Mouse (Mus musculus) retina, postnatal 7 days (tissue): Measurements from ENCODE around the gene Hnrnpab.
"Not testable (repeated sequence)": the region's sequence is repeated elsewhere in the genome, so short reads cannot be mapped to it uniquely, and the experiment has no call there.

Experiments
- DNase-seq: peaks from one replicate; pipeline ENCODE4 v3.0.0-alpha.2; 2012; ENCODE audit warnings: low read depth, low spot score

The Hnrnpab gene

GRCm38 (mm10) chr11:51635127-51635524 is 28.5 kb upstream of the Hnrnpab start:
- no peak for DNase-seq

- no peak for DNase-seq
These were observed 27.1 kb upstream of the Hnrnpab start for GRCm38 (mm10) chr11:51633721-51634120.

- DNase-seq: not testable (repeated sequence)
These were observed 26.6 kb upstream of the Hnrnpab start for GRCm38 (mm10) chr11:51633200-51633599.

GRCm38 (mm10) chr11:51632130-51632753 is 25.6 kb upstream of the Hnrnpab start:
- DNase-seq: no peak

- no peak for DNase-seq
These were observed 23.1 kb upstream of the Hnrnpab start for GRCm38 (mm10) chr11:51629651-51630314.

GRCm38 (mm10) chr11:51627907-51628306 is 21.3 kb upstream of the Hnrnpab start:
- DNase-seq: no peak

GRCm38 (mm10) chr11:51627425-51627824 is 20.8 kb upstream of the Hnrnpab start:
- DNase-seq: no peak

- no peak for DNase-seq
These were observed 18.7 kb upstream of the Hnrnpab start for GRCm38 (mm10) chr11:51625187-51625820.

GRCm38 (mm10) chr11:51622971-51623491 is 16.4 kb upstream of the Hnrnpab start:
- no peak for DNase-seq

GRCm38 (mm10) chr11:51621776-51622175 is 15.1 kb upstream of the Hnrnpab start:
- DNase-seq: no peak

GRCm38 (mm10) chr11:51620084-51620483 is 13.4 kb upstream of the Hnrnpab start:
- no peak for DNase-seq

- peak; percentile 99 for DNase-seq
These were observed 12.9 kb upstream of the Hnrnpab start, which contains the start of gene Nhp2 for GRCm38 (mm10) chr11:51619409-51620060. Gene Nhp2, plus strand, starts transcription at chr11:51619735.

- no peak for DNase-seq
These were observed 12.3 kb upstream of the Hnrnpab start for GRCm38 (mm10) chr11:51618894-51619408.

GRCm38 (mm10) chr11:51617693-51618092 is 11.0 kb upstream of the Hnrnpab start:
- DNase-seq: peak; percentile 60

GRCm38 (mm10) chr11:51616113-51616512 is 9.5 kb upstream of the Hnrnpab start:
- DNase-seq: not testable (repeated sequence)

GRCm38 (mm10) chr11:51615601-51616000 is 9.0 kb upstream of the Hnrnpab start:
- DNase-seq: no peak

GRCm38 (mm10) chr11:51615129-51615528 is 8.5 kb upstream of the Hnrnpab start:
- no peak for DNase-seq

GRCm38 (mm10) chr11:51614256-51614655 is 7.6 kb upstream of the Hnrnpab start:
- no peak for DNase-seq

GRCm38 (mm10) chr11:51609940-51610339 is 3.3 kb upstream of the Hnrnpab start:
- DNase-seq: not testable (repeated sequence)

- no peak for DNase-seq
These were observed 2.7 kb upstream of the Hnrnpab start for GRCm38 (mm10) chr11:51609266-51609909.

GRCm38 (mm10) chr11:51607096-51607738 is 570 bp upstream of the Hnrnpab start:
- DNase-seq: no peak
